Mouse (Mus musculus): ENCODE data around the gene Rabgap1l. TPM values are rescaled to one million over a fixed set of nuclear protein-coding genes. Genes with fewer than 3 reads are reported as not detected.

The Rabgap1l gene
- total RNA-seq, 1 experiment from 2014 or later: 277 TPM

GRCm38 (mm10) chr1:160237981-160238380, 555.0 kb downstream of the Rabgap1l start:
- no peak for ATAC-seq (replicated peaks in 1 of 2; ENCODE audit: insufficient read depth in 1 of 2, low FRiP score in 2 of 2, low TSS enrichment in 1 of 2, low read depth in 1 of 2, poor library complexity in 2 of 2, severe bottlenecking in 2 of 2)

- ATAC-seq (replicated peaks in 1 of 2; ENCODE audit: insufficient read depth in 1 of 2, low FRiP score in 2 of 2, low TSS enrichment in 1 of 2, low read depth in 1 of 2, poor library complexity in 2 of 2, severe bottlenecking in 2 of 2): peak; percentile 74 to 89
Measured at GRCm38 (mm10) chr1:160233921-160234320, 559.1 kb downstream of the Rabgap1l start.

- no peak for ATAC-seq (replicated peaks in 1 of 2; ENCODE audit: insufficient read depth in 1 of 2, low FRiP score in 2 of 2, low TSS enrichment in 1 of 2, low read depth in 1 of 2, poor library complexity in 2 of 2, severe bottlenecking in 2 of 2)
Measured at GRCm38 (mm10) chr1:160232113-160232512, 560.9 kb downstream of the Rabgap1l start.

- ATAC-seq (replicated peaks in 1 of 2; ENCODE audit: insufficient read depth in 1 of 2, low FRiP score in 2 of 2, low TSS enrichment in 1 of 2, low read depth in 1 of 2, poor library complexity in 2 of 2, severe bottlenecking in 2 of 2): no peak
Measured at GRCm38 (mm10) chr1:160231013-160231412, 562.0 kb downstream of the Rabgap1l start.

GRCm38 (mm10) chr1:160227850-160228249, 565.2 kb downstream of the Rabgap1l start:
- no peak for ATAC-seq (replicated peaks in 1 of 2; ENCODE audit: insufficient read depth in 1 of 2, low FRiP score in 2 of 2, low TSS enrichment in 1 of 2, low read depth in 1 of 2, poor library complexity in 2 of 2, severe bottlenecking in 2 of 2)

- no peak for ATAC-seq (replicated peaks in 1 of 2; ENCODE audit: insufficient read depth in 1 of 2, low FRiP score in 2 of 2, low TSS enrichment in 1 of 2, low read depth in 1 of 2, poor library complexity in 2 of 2, severe bottlenecking in 2 of 2)
Measured at GRCm38 (mm10) chr1:160227196-160227595, 565.8 kb downstream of the Rabgap1l start.

GRCm38 (mm10) chr1:160224093-160224492, 568.9 kb downstream of the Rabgap1l start:
- ATAC-seq (replicated peaks in 1 of 2; ENCODE audit: insufficient read depth in 1 of 2, low FRiP score in 2 of 2, low TSS enrichment in 1 of 2, low read depth in 1 of 2, poor library complexity in 2 of 2, severe bottlenecking in 2 of 2): no peak

- no peak for ATAC-seq (replicated peaks in 1 of 2; ENCODE audit: insufficient read depth in 1 of 2, low FRiP score in 2 of 2, low TSS enrichment in 1 of 2, low read depth in 1 of 2, poor library complexity in 2 of 2, severe bottlenecking in 2 of 2)
Measured at GRCm38 (mm10) chr1:160217898-160218297, 575.1 kb downstream of the Rabgap1l start.

- no peak for ATAC-seq (replicated peaks in 1 of 2; ENCODE audit: insufficient read depth in 1 of 2, low FRiP score in 2 of 2, low TSS enrichment in 1 of 2, low read depth in 1 of 2, poor library complexity in 2 of 2, severe bottlenecking in 2 of 2)
Measured at GRCm38 (mm10) chr1:160214171-160214570, 578.8 kb downstream of the Rabgap1l start.

GRCm38 (mm10) chr1:160212703-160213669, 580.0 kb downstream of the Rabgap1l start, which contains the start of gene Cacybp:
Cacybp (minus strand) TSS chr1:160212875.
- peak; percentile 94 to 96 for ATAC-seq (replicated peaks in 1 of 2; ENCODE audit: insufficient read depth in 1 of 2, low FRiP score in 2 of 2, low TSS enrichment in 1 of 2, low read depth in 1 of 2, poor library complexity in 2 of 2, severe bottlenecking in 2 of 2)

- ATAC-seq (replicated peaks in 1 of 2; ENCODE audit: insufficient read depth in 1 of 2, low FRiP score in 2 of 2, low TSS enrichment in 1 of 2, low read depth in 1 of 2, poor library complexity in 2 of 2, severe bottlenecking in 2 of 2): 0 out of 4 replicates have a peak, but pooled peaks of 1 of the 2 experiments have one; percentile 2
Measured at GRCm38 (mm10) chr1:160212123-160212691, 580.8 kb downstream of the Rabgap1l start.

- ATAC-seq (replicated peaks in 1 of 2; ENCODE audit: insufficient read depth in 1 of 2, low FRiP score in 2 of 2, low TSS enrichment in 1 of 2, low read depth in 1 of 2, poor library complexity in 2 of 2, severe bottlenecking in 2 of 2): no peak
Measured at GRCm38 (mm10) chr1:160211597-160212122, 581.4 kb downstream of the Rabgap1l start.

- no peak for ATAC-seq (replicated peaks in 1 of 2; ENCODE audit: insufficient read depth in 1 of 2, low FRiP score in 2 of 2, low TSS enrichment in 1 of 2, low read depth in 1 of 2, poor library complexity in 2 of 2, severe bottlenecking in 2 of 2)
Measured at GRCm38 (mm10) chr1:160210566-160210965, 582.4 kb downstream of the Rabgap1l start.

GRCm38 (mm10) chr1:160209844-160210243, 583.2 kb downstream of the Rabgap1l start:
- ATAC-seq (replicated peaks in 1 of 2; ENCODE audit: insufficient read depth in 1 of 2, low FRiP score in 2 of 2, low TSS enrichment in 1 of 2, low read depth in 1 of 2, poor library complexity in 2 of 2, severe bottlenecking in 2 of 2): no peak

GRCm38 (mm10) chr1:160205486-160205885, 587.5 kb downstream of the Rabgap1l start:
- no peak for ATAC-seq (replicated peaks in 1 of 2; ENCODE audit: insufficient read depth in 1 of 2, low FRiP score in 2 of 2, low TSS enrichment in 1 of 2, low read depth in 1 of 2, poor library complexity in 2 of 2, severe bottlenecking in 2 of 2)

- ATAC-seq (replicated peaks in 1 of 2; ENCODE audit: insufficient read depth in 1 of 2, low FRiP score in 2 of 2, low TSS enrichment in 1 of 2, low read depth in 1 of 2, poor library complexity in 2 of 2, severe bottlenecking in 2 of 2): peak; percentile 14 to 30
Measured at GRCm38 (mm10) chr1:160195337-160195663, 597.7 kb downstream of the Rabgap1l start.

- peak; percentile 98 to 99 for ATAC-seq (replicated peaks in 1 of 2; ENCODE audit: insufficient read depth in 1 of 2, low FRiP score in 2 of 2, low TSS enrichment in 1 of 2, low read depth in 1 of 2, poor library complexity in 2 of 2, severe bottlenecking in 2 of 2)
Measured at GRCm38 (mm10) chr1:160194529-160195336, 598.3 kb downstream of the Rabgap1l start, which contains the start of gene Mrps14. Mrps14 (plus strand) TSS chr1:160195215.
